Mouse (Mus musculus) layer of hippocampus, adult 11-12 months (tissue): ENCODE measurements around the gene Sympk.

ENCODE experiments used
- DNase-seq: peaks from one replicate; pipeline ENCODE4 v3.0.0; 2022; ENCODE audit warnings: low spot score

Gene Sympk

DNA sequence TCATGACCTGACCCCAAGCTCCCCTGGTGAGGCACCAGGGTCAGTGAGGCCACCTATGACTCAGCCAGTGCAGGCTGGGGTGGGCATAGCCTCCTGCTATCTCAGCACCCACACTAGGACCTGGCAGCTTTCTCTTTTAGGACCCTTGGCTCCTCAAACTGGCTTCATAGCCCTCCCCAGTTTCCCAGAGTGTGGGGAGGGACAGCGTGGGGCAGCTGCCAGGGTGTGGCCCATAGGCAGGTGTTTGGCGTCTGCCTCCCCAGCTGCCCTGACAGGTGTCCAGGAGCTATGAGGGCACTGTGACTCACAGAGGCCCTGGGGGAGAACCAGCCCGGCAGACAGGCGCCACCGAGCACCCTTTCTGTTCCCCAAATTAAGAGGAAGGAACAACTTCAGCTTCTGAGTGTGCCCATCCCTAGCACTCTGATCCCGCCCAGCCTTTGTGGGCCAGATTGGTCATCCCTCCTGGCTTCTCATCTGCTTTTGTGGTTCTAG is 60.1 kb downstream of the Sympk start:
- no peak for DNase-seq

- DNase-seq = no peak
Observed at GRCm38 (mm10) chr7:19084921-19085473, 60.8 kb downstream of the Sympk start.

DNA sequence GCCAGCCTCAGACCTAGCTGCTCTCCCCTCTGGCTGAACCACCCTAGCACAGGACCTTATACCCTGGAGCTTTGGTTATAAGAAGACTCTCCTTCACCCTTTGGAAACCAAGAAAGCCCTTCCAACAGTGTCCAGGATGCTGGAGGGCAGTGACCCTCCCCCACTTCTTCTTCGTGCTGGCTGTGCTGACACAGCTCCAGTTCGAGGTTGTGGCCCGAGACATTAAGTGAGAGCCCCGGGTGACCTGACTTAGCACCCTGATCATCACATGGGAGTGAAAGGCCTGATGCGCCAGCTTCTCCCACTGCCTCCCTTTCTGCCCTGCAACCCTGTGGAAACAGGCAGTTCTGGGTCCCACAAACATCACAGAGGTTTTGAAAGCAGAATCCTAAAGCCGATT is 61.3 kb downstream of the Sympk start:
- DNase-seq = no peak

DNA sequence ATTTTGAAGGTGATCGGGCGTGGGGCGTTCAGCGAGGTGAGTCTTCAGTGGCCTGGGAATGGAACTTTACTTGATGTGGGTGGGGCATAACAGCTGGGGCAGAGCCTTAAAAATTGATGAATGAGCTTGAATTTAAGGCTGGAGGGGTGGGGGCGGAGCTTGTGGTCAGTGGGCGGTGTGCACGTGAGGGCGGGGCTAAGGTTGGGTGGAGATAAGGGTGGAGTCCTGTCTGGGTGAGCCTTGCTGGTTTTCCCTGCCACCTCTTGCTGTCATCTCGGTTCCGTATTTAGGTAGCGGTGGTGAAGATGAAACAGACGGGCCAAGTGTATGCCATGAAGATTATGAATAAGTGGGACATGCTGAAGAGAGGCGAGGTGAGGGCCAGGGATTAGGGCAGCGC is 61.9 kb downstream of the Sympk start:
- no peak for DNase-seq

- DNase-seq = no peak
Observed at GRCm38 (mm10) chr7:19086760-19087159, 62.6 kb downstream of the Sympk start.

GRCm38 (mm10) chr7:19088813-19089212 is 64.6 kb downstream of the Sympk start:
- peak; percentile 69 for DNase-seq

DNA sequence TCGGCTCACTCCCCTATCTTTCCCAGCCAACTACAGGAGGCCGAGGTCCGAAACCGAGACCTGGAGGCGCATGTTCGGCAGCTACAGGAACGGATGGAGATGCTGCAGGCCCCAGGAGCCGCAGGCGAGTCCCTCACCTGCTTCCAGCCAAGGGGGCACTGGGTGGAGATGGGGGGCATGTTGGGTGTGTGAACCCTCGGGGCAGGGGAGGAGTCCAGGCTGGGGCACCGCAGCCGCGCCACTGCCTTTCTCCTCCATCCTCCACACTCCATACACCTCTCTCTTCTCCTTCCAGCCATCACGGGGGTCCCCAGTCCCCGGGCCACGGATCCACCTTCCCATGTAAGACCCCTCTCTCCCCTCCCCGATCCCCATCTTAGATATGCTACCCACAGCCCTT is 67.7 kb downstream of the Sympk start:
- no peak for DNase-seq

DNA sequence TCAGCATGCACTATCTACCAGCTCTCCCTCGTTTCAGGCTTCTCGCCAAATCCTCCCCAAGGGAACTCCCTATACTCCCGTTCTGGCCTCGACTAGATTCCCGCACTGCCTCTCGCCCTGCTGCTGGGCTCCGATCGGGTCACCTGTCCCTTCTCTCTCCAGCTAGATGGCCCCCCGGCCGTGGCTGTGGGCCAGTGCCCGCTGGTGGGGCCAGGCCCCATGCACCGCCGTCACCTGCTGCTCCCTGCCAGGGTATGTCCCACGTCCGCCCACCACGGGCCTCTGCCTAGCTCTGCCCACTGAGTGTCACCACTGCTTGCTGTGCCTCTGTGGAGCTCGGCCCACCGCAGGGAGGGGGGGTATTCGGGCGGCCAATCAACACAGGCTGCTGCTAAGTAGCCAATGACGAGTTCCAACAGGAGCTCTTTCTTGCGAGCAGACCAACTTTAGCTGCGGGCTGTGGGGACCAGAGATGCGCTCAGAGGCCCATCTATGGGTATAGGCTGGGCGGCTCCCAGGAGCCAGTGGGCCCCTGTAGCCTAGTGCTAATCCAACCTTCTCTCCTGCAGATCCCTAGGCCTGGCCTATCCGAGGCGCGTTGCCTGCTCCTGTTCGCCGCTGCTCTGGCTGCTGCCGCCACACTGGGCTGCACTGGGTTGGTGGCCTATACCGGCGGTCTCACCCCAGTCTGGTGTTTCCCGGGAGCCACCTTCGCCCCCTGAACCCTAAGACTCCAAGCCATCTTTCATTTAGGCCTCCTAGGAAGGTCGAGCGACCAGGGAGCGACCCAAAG is 68.4 kb downstream of the Sympk start:
- peak; percentile 45 for DNase-seq

DNA sequence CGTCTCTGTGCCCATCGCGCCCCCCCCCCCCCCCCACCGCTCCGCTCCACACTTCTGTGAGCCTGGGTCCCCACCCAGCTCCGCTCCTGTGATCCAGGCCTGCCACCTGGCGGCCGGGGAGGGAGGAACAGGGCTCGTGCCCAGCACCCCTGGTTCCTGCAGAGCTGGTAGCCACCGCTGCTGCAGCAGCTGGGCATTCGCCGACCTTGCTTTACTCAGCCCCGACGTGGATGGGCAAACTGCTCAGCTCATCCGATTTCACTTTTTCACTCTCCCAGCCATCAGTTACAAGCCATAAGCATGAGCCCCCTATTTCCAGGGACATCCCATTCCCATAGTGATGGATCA is 69.0 kb downstream of the Sympk start:
- DNase-seq = peak; percentile 82

DNA sequence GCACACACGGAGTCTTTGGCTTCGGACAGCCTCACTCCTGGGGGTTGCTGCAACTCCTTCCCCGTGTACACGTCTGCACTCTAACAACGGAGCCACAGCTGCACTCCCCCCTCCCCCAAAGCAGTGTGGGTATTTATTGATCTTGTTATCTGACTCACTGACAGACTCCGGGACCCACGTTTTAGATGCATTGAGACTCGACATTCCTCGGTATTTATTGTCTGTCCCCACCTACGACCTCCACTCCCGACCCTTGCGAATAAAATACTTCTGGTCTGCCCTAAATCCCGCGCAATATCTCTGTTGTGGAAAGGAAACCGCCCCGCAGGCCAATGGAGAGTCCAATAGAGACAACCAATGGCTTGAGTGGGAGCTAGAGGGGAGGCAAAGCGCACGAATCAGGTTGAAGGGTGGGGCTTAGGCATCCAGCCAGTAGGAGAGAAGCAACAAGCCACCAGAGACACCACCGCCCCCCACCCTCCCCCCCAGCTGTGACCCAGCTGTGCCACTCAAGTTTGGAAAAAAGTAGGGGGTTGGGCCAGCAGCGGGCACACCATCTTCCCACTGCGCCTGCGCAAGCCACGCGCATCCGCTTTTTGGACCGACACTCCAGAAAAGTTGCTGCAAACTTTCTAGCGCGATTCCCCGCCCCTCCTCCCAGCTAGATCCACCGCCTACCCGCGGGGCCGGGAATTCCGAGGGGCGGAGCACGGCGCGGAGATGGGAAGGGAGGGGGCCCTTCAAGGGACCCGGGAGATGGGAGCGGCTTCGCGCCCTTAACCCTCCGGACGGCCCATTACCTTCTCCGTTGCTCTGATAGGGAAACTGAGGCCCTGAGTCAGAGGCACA is 69.6 kb downstream of the Sympk start:
- peak; percentile 80 for DNase-seq

- DNase-seq = no peak
Observed at GRCm38 (mm10) chr7:19094471-19094825, 70.3 kb downstream of the Sympk start, which contains the start of gene Six5. Six5 (plus strand) TSS chr7:19094594.

GRCm38 (mm10) chr7:19094826-19095750 is 70.9 kb downstream of the Sympk start:
- no peak for DNase-seq

GRCm38 (mm10) chr7:19095751-19096110 is 71.6 kb downstream of the Sympk start:
- no peak for DNase-seq

- no peak for DNase-seq
Observed at GRCm38 (mm10) chr7:19096421-19096976, 72.3 kb downstream of the Sympk start.

- no peak for DNase-seq
Observed at GRCm38 (mm10) chr7:19097217-19097616, 73.0 kb downstream of the Sympk start.

GRCm38 (mm10) chr7:19097863-19098262 is 73.7 kb downstream of the Sympk start:
- DNase-seq = no peak

DNA sequence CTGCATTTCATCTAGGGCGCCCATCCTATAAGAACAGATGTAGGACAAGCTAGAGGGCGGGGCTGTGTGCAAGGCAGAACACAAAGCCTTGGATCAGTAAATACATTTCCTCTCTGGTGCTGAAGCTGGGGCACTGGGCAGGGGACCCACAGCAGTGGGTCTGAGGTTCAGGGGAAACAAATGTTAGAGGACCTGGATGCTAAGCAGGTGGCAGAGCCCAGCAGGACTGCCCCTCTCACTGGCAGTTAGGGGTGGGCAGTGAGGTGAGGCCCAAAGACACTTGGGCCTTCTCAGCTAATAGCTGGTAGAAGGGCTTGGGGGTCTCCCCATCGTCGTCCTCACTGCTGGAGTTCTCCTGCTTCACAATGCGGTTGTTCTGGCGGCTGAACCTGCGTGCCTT is 74.6 kb downstream of the Sympk start:
- DNase-seq = no peak

GRCm38 (mm10) chr7:19100290-19100689 is 76.1 kb downstream of the Sympk start:
- DNase-seq = no peak

GRCm38 (mm10) chr7:19103741-19104140 is 79.6 kb downstream of the Sympk start:
- DNase-seq = no peak
